Mouse (Mus musculus) heart, postnatal 36 days (tissue): ENCODE measurements around the gene Clca3a2. TPM values are rescaled to one million over a fixed set of nuclear protein-coding genes. Genes with fewer than 3 reads are reported as not detected.
"Not testable (repeated sequence)": the region's sequence is repeated elsewhere in the genome, so short reads cannot be mapped to it uniquely, and the experiment has no call there.

Source experiments
- DNase-seq, 2 experiments: peaks; one replicate each; pipeline ENCODE4 v3.0.0; 2021 to 2022
- intact Hi-C: fragments of 180-260 bp; cut with DNase I; formaldehyde crosslinking; loops from one replicate; pipeline ENCODE4 v1.15.1; 2025
- total RNA-seq, 2 experiments: library from RNA; stranded (reverse); gene quantifications; 2 replicates each; pipeline ENCODE4 v1.2.3; 2021

The Clca3a2 gene
- total RNA-seq, 2 experiments from 2014 or later = 0.36 TPM; not detected in 1

DNA sequence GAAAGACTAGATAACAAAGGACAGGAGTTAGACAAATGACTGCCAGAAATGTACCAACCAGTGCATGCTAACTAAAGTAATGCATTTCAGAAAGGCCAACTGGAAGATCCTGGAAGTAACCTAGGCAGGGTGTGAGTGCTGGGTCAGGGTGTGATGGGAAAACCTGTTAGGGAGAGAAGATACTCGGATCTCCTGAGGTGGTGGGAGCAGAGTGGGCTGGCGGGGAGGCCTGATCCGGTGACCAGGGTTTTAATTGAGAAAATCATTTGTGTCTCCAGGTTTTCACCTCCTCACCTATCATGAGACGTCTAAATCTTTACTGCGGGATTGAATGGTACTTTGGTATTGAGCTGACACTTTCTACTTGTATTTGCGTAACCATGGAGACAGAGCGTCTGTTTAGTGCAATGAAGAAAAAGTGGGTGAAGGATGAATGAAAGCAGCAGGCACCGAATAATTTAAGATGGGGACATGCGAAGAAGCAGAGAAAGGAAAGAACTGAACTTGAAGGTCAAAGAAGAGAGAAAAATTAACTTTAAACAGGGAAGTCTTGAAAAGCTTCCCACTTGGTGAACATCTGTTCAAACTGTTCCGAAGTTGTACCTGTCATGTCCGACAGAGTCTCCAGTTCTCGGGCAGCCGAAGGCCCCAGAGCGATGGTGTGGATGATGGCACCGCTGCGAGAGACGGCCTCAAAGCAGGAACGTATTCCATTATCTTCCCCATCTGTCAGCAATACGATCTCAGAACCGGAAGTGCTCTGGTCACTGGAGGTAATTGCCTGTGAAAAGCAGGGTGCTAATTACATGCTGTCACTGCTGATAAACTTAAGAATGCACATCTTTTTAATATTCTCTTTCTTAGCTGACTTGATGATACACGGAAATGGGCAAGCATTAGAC lies 70.0 kb downstream of the Clca3a2 start:
- DNase-seq, intact Hi-C loops: not testable (repeated sequence)

DNA sequence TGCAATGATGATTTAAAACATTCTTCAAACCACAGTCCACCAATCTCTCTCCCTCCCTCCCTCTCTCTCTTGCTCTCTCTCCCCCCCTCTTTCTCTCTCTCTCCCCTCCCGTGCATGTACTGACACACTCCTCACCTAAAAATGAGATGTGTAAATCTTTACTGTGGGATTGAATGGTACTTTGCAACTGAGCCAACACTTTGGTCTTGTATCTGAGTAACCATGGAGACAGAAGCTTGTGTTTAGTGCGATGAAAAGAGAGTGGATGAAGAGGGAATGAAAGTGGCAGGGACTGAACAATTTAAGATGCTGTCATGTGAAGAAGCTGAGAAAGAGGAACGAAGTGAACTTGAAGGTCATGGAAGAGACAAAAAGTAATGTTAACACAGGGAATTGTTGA lies 71.6 kb downstream of the Clca3a2 start:
- intact Hi-C loops, DNase-seq: not testable (repeated sequence)

Other genes starting within 250 kb of the Clca3a2 start
- gene Hs2st1, start 249.3 kb downstream of the Clca3a2 start, total RNA-seq = 10 to 100 TPM in 1 of 2 experiments, 1 to 10 TPM in 1; 8.8 to 11.2 TPM
- 100 to 1,000 TPM; 134 to 135 TPM for gene Selenof, start 249.2 kb downstream of the Clca3a2 start, total RNA-seq
- 100 to 1,000 TPM; 372 to 397 TPM for gene Sh3glb1, start 99.2 kb downstream of the Clca3a2 start, total RNA-seq
- 1 to 10 TPM; 1.0 to 1.2 TPM for gene Clca3a1, start 58.5 kb downstream of the Clca3a2 start, total RNA-seq
- gene Clca3b, start 29.9 kb upstream of the Clca3a2 start, total RNA-seq = not detected
- not detected for gene Clca4b, start 113.0 kb upstream of the Clca3a2 start, total RNA-seq
- not detected for gene Clca4a, start 155.6 kb upstream of the Clca3a2 start, total RNA-seq
- gene Clca1, start 213.3 kb upstream of the Clca3a2 start, total RNA-seq = not detected